Mouse (Mus musculus) layer of hippocampus, adult 9-11 months (tissue): ENCODE data around the gene Zfp423.

Source experiments
- DNase-seq: peaks from one replicate; pipeline ENCODE4 v3.0.0; 2022

Gene Zfp423

GRCm38 (mm10) chr8:87944225-87944934, 15.0 kb downstream of the Zfp423 start:
- no peak for DNase-seq

DNA sequence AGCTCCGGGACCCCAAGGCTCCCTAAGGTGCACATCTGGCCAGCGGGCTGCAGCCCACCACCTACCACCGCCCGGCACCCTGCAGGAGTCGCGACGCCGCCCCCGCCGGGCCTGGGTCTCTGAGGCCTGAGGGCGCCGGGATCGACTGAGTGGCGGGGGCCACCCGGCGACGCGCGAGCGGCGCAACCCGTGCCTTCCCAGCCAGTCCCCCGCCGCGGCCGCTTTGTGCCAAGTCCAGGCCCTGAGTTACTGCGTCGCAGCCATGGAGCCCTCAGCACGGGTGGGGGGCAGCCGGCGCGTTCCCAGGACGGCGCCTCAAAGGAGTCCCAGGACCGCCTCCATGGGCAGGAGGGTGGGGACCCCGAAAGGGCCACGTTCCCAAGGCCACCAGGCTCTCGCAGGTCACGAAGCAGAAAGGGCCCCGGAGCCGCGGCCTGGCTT, 15.7 kb downstream of the Zfp423 start:
- DNase-seq: no peak

DNA sequence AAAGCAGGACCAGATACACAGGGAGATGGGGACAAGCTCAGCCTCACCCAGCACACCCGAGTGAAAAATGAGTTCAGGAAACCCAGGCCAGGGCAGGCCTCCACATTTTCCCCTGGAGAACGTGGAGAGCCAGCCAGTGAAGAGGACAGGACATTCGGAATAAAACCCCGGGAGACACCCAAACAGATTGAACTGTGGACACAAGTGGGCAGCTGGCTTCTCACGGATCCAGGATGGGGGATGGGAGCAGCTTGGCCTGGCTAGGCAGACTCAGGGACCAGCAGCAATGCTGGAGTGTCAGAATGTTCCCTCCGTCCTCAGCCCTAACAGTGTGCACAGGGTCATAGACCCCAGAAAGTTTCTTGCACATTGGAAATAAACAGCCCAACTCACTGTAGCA, 18.7 kb downstream of the Zfp423 start:
- DNase-seq: no peak

DNA sequence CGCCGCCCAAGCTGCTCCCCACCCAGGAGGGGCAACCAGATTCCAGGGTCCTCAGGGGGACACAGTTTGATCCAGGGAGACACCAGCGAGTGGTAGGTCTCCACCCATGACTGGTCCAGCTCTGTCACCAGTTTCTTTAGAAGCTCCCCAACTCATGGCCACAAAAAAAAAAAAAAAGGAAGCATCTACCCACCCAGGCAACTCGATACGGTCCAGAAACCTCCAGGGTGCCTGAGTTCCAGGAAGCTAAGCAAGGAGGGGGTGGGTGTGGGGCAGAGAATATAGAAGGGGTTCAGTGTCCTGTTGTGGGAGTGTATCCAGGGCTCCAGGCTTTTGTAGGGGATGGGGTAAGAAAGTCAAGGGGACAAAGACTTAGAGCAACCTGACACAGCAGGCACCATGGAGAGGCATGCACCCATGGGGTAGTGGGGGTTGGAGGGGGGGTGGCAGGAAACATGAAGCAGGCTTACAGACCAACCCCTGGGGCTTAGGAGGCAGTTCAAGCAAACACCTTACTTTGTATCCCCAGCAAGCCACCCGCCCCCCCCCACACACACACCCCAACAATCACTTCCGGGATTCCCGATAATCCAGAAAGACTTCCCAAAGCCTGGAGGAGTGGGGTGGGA, 20.0 kb downstream of the Zfp423 start:
- DNase-seq: no peak

GRCm38 (mm10) chr8:87938351-87939232, 20.8 kb downstream of the Zfp423 start:
- DNase-seq: peak; percentile 57

DNA sequence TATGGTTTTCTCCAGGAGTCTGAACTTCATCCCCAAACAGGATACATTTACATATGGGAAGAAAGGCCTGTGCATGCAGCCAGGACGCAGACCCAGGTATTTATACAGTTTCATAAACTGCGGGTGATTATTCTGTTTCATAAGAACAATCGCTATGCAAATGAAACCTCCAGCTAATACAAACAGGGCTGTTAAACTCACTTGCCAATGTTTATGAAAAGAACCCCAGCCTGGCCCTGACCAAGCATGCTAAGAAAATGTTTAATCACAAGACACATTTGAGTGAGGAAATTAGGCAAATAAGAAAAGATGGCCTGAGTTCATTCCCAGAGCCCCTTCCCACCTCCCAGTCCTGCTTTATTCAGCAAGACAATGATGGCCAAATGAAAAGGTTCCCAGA, 22.2 kb downstream of the Zfp423 start:
- no peak for DNase-seq

DNA sequence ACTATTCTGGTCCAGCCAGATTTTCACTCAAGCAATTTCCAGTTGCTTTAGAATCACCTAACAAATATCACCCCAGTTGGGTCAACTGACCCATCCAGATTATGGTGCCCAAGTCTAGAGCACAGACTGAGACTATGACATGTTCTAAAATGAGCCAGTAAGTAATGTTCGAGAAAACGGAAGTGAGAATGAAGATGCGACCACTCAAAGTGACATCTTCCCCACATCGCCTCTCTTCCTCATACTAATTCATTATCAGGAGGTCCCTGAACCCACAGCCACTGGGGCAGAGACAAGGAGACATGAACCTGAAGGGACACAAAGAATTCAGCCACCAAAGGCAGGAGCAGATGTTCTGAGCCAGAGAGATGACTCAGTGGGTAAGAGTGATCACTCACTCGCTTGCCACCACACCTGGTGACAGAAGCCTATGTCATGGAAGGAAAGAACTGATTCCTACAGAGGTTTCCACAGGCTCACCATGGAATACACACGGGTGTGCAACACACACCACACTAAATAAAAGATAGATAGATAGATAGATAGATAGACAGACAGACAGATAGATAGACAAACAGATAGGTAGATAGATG, 24.2 kb downstream of the Zfp423 start:
- no peak for DNase-seq

DNA sequence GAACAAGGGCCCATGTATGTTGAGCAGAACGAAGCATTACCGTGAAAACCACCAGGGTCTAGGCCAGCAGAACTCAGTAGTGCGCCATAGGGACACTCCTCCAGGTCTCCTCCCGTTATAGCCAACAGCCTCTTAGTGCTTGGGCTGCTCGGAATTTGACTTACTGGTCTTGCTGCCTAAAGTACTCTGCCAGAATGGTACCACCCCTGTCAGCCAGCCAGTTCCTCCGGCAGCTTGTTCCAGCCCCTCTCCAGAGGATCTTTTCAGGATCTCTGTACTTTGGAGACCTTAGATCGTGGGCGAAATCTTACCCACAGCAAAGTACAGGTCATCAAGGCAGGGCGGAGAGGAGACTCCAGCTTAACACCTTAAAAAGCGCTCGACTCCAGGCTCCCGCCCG, 25.2 kb downstream of the Zfp423 start:
- no peak for DNase-seq

DNA sequence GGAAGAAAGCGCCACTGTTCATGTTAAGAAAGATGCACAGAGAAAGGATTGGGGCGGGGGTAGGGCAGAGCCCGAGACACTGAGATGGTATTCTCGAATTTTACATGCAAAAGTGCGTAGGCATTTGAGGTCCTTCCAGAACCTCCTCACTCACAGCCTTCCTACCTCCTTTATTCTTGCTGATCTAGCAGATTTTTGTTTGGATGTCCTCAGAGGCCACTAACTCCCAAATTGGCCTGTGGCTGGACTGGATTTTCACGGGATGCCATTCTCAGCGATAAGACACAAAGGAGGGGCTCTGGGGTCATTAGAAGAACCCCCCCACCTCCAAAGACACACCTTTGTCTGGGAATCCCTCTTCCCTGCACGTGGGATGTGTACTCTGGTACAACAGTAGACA, 25.6 kb downstream of the Zfp423 start:
- DNase-seq: no peak

DNA sequence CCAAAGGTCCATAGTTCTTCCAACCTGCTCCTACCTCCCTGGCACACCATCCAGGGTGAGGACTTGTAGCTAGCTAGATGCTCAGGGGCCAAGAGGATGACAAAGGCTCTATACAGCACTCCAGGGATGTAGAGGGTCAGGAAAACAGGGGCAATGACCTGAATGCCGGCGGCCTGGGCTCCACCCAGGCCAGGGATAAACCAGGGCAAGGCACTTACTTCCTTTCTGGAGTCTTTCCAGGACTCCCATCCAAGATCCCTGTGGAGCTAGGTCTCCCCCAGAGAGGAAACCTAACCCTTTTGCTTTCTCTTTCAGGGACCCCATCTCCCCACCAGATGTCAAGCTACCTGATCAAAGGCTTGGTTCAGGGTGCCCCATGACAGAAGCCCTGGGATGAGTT, 30.5 kb downstream of the Zfp423 start:
- no peak for DNase-seq

- DNase-seq: no peak
Observed at GRCm38 (mm10) chr8:87927034-87927830, 32.2 kb downstream of the Zfp423 start.

DNA sequence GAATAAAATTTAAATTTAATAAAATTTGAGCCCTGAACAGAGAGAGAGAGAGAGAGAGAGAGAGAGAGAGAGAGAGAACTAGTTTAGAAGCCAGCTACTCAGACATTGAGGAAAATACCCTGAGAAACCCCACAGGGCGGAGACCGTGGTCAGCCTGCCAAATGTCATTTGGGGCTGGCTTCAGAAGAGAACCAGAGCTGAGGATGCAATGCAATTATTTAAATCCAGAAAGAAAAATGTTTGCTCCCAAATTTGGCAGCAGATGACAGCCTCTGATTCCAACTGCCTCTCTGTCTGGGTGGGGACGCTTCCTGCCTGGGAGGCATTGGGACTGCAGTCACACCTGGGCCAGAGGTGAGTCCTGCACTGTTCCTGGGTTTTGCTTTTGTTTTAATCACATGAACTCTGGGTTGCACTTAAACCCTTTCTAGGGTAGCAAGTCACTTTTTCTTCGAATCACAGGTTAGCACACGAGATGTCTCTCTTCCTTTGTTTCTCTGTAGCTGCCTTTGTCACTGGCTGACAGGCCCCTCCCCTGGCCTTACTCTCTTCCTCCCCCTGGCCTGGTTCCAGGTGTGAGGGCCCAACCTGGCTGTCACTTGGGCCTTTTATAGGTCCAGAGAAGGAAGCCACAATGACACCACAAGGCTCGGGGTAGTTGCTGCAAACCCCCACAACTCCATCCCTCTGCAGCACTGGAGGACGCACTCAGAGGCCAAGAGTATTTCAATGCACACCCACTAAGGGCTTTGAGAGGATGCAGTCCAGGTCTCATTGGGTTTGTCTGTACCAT, 33.1 kb downstream of the Zfp423 start:
- DNase-seq: no peak

DNA sequence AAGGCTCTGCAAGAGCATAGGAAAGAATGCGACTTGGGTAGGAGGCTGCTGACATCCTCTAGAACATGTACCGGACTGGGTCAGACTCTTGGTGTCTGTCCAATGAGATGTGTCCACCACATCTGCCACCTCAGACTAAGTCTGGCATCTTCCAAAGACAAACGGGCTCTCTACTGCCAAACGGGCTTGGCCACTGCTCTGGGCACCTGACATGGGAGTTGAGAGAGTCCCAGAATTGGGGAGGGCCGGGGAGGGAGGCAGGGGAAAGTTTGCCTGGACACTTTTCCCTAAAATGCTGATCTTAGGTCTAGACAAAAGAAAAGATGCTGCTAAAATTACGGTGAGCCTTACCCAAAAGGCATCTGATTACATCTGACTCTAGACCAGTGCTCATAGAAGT, 36.5 kb downstream of the Zfp423 start:
- DNase-seq: no peak

DNA sequence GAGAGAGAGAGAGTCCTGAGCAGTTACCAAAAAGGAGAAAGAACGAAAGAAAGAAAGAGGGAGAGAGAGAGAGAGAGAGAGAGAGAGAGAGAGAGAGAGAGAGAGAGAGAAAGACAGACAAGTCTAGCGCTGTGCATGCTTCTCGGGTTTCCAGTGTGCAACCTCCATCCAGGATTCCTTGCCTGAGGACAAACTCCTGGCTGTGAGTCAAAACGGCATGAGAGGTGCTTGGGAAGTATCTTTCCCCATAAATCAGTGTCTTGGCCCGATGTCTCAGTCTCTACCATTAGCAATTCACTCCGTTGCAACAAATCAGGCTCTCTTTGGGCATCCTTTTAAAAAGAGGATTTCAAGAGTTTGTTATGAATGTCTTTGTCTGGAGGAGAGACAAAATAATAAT, 36.9 kb downstream of the Zfp423 start:
- no peak for DNase-seq

DNA sequence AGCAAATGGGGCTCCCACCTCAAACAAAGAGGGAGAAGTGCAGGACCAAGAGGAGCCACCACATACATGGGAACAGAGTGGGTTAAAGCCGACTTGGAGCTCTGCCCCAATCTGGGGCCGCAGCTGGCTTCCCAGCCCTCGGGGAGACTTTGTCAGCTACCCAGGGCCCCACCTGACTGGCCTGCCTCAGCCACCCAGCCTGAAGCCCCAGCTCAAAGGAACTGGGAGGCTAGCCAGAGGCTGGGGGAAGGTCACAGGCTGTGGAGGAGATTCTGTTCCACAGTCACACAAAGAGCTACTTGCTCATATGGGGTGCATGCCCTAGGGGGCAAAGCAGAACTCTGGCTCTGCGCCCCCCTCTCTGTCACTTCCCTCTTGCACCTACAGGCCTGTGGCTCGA, 41.4 kb downstream of the Zfp423 start:
- peak; percentile 15 for DNase-seq

GRCm38 (mm10) chr8:87915763-87916162, 43.6 kb downstream of the Zfp423 start:
- no peak for DNase-seq

DNA sequence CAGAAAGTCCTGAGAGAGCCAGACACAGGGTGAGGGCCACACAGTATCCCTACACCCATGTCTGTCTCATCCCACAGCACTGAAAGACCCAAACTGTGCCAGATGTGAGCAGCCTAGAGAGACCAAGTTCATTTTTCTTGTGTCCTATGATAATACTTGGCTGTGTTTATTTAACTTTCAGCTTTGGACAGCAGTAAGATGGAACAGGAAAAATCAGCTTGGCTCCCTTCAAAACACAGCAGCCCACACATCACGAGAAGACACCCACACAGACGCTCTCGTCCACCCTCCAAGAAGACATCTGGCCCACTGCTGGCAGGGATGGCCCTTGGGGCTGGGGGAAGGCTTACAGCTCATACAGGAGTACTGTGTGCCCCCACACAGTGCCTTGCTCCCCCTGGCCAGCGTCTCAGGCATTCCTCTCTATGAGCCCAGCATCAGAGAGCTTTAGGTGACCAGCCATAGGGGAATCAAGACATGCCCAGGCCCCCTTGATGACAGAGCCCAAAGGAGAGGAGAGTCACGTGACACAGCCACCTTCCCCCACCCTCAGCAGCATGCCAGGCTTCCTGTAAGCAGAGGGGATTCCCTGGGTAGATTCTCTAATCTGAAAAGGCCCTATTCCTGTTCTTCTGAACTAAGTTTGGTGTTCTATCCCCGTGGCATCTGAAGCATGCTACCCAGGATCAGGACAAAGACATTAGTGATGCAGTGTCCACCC, 45.0 kb downstream of the Zfp423 start:
- DNase-seq: no peak

GRCm38 (mm10) chr8:87908940-87909339, 50.5 kb downstream of the Zfp423 start:
- peak; percentile 19 for DNase-seq

DNA sequence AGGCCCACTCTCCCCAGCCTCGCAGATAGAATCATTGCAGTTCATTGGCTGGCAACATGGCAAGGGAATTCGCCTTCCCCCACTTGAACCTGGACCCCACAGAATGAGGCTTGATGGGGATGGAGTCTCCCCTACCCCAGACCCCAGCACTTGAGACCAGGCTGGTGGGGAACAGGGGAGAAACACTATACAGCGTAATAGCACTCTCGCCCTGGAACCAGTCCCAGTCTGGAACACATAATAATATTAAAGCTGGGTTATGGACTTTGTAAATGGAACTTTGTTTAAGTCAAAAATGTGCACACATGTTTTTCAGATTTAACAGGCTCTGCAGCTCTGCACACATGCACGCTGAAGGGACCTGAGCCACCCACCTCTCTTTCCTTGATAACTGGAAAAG, 54.0 kb downstream of the Zfp423 start:
- no peak for DNase-seq

DNA sequence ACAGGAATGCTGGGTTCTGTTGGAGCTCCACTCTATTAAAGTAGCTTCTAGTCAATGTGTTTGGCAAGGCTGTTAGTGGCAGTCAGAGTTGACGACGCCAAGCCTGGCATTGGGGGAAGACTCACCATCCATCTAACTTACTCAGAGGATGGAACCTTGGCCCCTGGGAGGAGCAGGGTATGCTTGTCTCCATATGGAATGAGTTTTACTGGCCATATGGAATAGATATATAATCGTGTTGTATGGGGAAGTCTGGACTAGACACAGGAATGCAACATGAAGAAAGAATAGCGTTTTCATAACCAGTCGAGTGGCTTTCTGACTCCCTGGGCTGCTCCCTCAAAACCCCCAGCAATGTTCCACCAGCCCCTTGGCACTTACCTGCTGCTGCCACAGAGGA, 55.3 kb downstream of the Zfp423 start:
- no peak for DNase-seq
